Mouse (Mus musculus): ENCODE measurements around the gene Hyal2. TPM values are rescaled to one million over a fixed set of nuclear protein-coding genes. Genes with fewer than 3 reads are reported as not detected.

Gene Hyal2
- total and polyA plus RNA-seq, 3 experiments, result 31.3 to 32.0 TPM; not detected in 1

- TF ChIP-seq MAZ (IDR thresholded peaks at IDR 0.05; ENCODE audit: low read depth, low read length), result no peak; the same call in 1 of the 2 replicates
- no peak for TF ChIP-seq JUND (IDR thresholded peaks at IDR 0.05; ENCODE audit: low read depth, low read length)
- TF ChIP-seq ZKSCAN1 (IDR thresholded peaks at IDR 0.05; ENCODE audit: low read depth, low read length), result no peak
Measured at GRCm38 (mm10) chr9:107554319-107554825, 13.4 kb upstream of the Hyal2 start (continued).

DNA sequence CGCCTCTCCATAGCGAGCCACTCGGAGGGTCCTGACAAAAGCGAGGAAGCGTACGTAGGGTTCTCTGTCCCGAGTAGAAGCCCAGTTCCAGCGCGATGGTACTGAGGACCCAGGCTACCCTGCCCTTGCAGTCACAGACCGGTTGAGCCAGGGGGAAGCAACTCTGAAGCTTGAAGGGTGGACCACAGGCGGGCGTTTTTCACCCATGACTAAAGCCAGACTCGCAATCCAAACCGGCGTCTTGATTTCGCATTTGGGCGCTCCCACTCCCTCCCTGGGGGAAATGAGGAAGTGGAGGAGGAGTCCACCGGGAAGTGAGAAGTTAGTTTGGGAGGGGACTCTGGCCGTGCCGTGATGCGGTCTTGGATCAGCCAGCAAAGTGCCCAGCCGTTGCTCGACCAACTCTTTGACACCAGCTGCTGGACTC, 12.7 kb upstream of the Hyal2 start:
- peak; percentile 84 for DNase-seq (ENCODE audit: low read depth, low spot score)
- Histone ChIP-seq H3K9me3 (replicated peaks; ENCODE audit: insufficient read depth, low read length) (no peaks in the 10 kb centered on the region), H3K27ac (ENCODE audit: control insufficient read depth, low read depth, low read length) (peak overlapping the region; percentile 90), H3K9ac (ENCODE audit: control insufficient read depth, low read depth, low read length, poor library complexity, severe bottlenecking) (peak overlapping the region; percentile 94), H3K4me1 (ENCODE audit: control insufficient read depth in 1 of 2, insufficient read depth in 2 of 2, low read length in 2 of 2) (peaks cover 10 to 33% of the 10 kb centered on the region in 2 experiments), H3K27me3 (ENCODE audit: control insufficient read depth in 1 of 2, insufficient read depth in 2 of 2, low read length in 2 of 2) (no peaks in the 10 kb centered on the region), H3K4me3 (ENCODE audit: control insufficient read depth in 1 of 2, insufficient read depth in 1 of 2, low read depth in 2 of 2, low read length in 2 of 2) (peak overlapping the region; percentile 82 to 91), H3K36me3 (ENCODE audit: control insufficient read depth in 1 of 2, insufficient read depth in 2 of 2, low read length in 2 of 2) (peaks cover 7 to 29% of the 10 kb centered on the region in 2 experiments; a peak in 3 of 4 replicates), H3K79me2 (ENCODE audit: control insufficient read depth, insufficient read depth, low read length, poor library complexity) (peaks cover 35% of the 10 kb centered on the region)
- TF ChIP-seq GATA1 (IDR thresholded peaks at IDR 0.05; ENCODE audit: low read depth, low read length), result no peak
- TF ChIP-seq CHD1 (IDR thresholded peaks at IDR 0.05; ENCODE audit: low read depth, low read length), result no peak
- peak; percentile 25; the same call in 1 of the 2 replicates for TF ChIP-seq SIN3A (IDR thresholded peaks at IDR 0.05; ENCODE audit: low read length)
- TF ChIP-seq JUND (IDR thresholded peaks at IDR 0.05; ENCODE audit: low read depth, low read length), result no peak
- peak; percentile 55; the same call in 1 of the 2 replicates for TF ChIP-seq RCOR1 (IDR thresholded peaks at IDR 0.05; ENCODE audit: low read depth, low read length)

- Histone ChIP-seq H3K9ac (ENCODE audit: control insufficient read depth, low read depth, low read length, poor library complexity, severe bottlenecking) (peak overlapping the region; percentile 94), H3K36me3 (ENCODE audit: control insufficient read depth in 1 of 2, insufficient read depth in 2 of 2, low read length in 2 of 2) (peaks cover 10 to 29% of the 10 kb centered on the region in 2 experiments; a peak in 3 of 4 replicates), H3K4me1 (ENCODE audit: control insufficient read depth in 1 of 2, insufficient read depth in 2 of 2, low read length in 2 of 2) (peaks cover 10 to 33% of the 10 kb centered on the region in 2 experiments), H3K9me3 (replicated peaks; ENCODE audit: insufficient read depth, low read length) (no peaks in the 10 kb centered on the region), H3K79me2 (ENCODE audit: control insufficient read depth, insufficient read depth, low read length, poor library complexity) (peaks cover 35% of the 10 kb centered on the region), H3K4me3 (ENCODE audit: control insufficient read depth in 1 of 2, insufficient read depth in 1 of 2, low read depth in 2 of 2, low read length in 2 of 2) (peak overlapping the region; percentile 82 to 91), H3K27me3 (ENCODE audit: control insufficient read depth in 1 of 2, insufficient read depth in 2 of 2, low read length in 2 of 2) (no peaks in the 10 kb centered on the region), H3K27ac (ENCODE audit: control insufficient read depth, low read depth, low read length) (peak overlapping the region; percentile 90)
- TF ChIP-seq CHD1 (IDR thresholded peaks at IDR 0.05; ENCODE audit: low read depth, low read length), result 0 out of 2 replicates have a peak, but pooled peaks have one; percentile 22
- no peak for TF ChIP-seq POLR2AphosphoS5 (IDR thresholded peaks at IDR 0.05; ENCODE audit: borderline replicate concordance, low read depth, low read length)
- DNase-seq (ENCODE audit: low read depth, low spot score), result no peak
Measured at GRCm38 (mm10) chr9:107555701-107556100, 12.0 kb upstream of the Hyal2 start.

DNA sequence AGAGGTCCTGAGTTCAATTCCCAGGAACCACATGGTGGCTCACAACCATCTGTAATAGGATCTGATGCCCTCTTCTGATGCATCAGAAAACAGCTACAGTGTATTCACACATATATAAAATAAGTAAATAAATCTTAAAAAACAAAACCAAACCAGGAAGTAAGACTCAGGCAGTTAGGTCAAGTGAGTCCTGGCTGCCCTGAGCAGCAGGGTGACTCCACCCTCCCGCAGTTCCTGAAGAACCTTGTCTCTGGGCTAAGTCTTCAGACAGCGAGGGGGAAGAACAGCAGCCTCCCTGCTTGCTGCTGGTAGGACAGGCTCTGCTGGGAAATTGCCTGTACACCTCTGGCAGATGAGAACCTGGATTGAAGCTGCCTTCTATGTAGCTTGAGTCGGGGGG, 11.4 kb upstream of the Hyal2 start:
- H3K4me3 ChIP-seq (ENCODE audit: control insufficient read depth in 1 of 2, insufficient read depth in 1 of 2, low read depth in 2 of 2, low read length in 2 of 2), result peak overlapping the region; percentile 20 to 82; a peak in 3 of 4 replicates
- no peaks in the 10 kb centered on the region for H3K9me3 ChIP-seq (replicated peaks; ENCODE audit: insufficient read depth, low read length)
- H3K27me3 ChIP-seq (ENCODE audit: control insufficient read depth in 1 of 2, insufficient read depth in 2 of 2, low read length in 2 of 2), result no peaks in the 10 kb centered on the region
- H3K9ac ChIP-seq (ENCODE audit: control insufficient read depth, low read depth, low read length, poor library complexity, severe bottlenecking), result peak overlapping the region; percentile 94
- peaks cover 35% of the 10 kb centered on the region for H3K79me2 ChIP-seq (ENCODE audit: control insufficient read depth, insufficient read depth, low read length, poor library complexity)
- H3K27ac ChIP-seq (ENCODE audit: control insufficient read depth, low read depth, low read length), result peak overlapping the region; percentile 40
- TF ChIP-seq TAL1 (IDR thresholded peaks at IDR 0.05; ENCODE audit: low read length), result no peak
- TF ChIP-seq NELFE (IDR thresholded peaks at IDR 0.05; ENCODE audit: low read depth, low read length), result no peak
- TF ChIP-seq ELF1 (IDR thresholded peaks at IDR 0.05; ENCODE audit: low read depth, low read length), result peak; percentile 70
- TF ChIP-seq KAT2A (conservative IDR thresholded peaks at IDR 0.05; ENCODE audit: low read depth, low read length), result no peak
- TF ChIP-seq CHD2 (IDR thresholded peaks at IDR 0.05; ENCODE audit: low read length), result no peak
- peak; percentile 50 for DNase-seq (ENCODE audit: low read depth, low spot score)
- H3K4me1 ChIP-seq (ENCODE audit: control insufficient read depth in 1 of 2, insufficient read depth in 2 of 2, low read length in 2 of 2), result peaks cover 10 to 28% of the 10 kb centered on the region in 2 experiments
- H3K36me3 ChIP-seq (ENCODE audit: control insufficient read depth in 1 of 2, insufficient read depth in 2 of 2, low read length in 2 of 2), result peaks cover 10 to 29% of the 10 kb centered on the region in 2 experiments; a peak in 3 of 4 replicates

All from MEL (cell line).